Mouse (Mus musculus) spleen, adult 2 months (tissue): Measurements from ENCODE around the gene Tns3. TPM values are rescaled to one million over a fixed set of nuclear protein-coding genes. Genes with fewer than 3 reads are reported as not detected.

Experiments used
- DNase-seq, 2 experiments: peaks; one replicate each; pipeline versions ENCODE4 v3.0.0 to v3.0.0-alpha.2; 2012 to 2021; ENCODE audit warnings: low spot score in 2 of 2, low read depth in 1 of 2
- H3K27ac ChIP-seq: fragments of 200-500 bp; 2 replicates; pipeline ENCODE4 v1.5.1; 2012; ENCODE audit warnings: low read length, inconsistent platforms; ENCODE audit not compliant: insufficient read depth
- H3K27me3 ChIP-seq: fragments of 200-500 bp; 2 replicates; pipeline ENCODE4 v1.6.1; 2012; ENCODE audit warnings: mild to moderate bottlenecking, moderate library complexity, low read length, inconsistent platforms; ENCODE audit not compliant: control insufficient read depth, insufficient read depth
- H3K36me3 ChIP-seq: fragments of 200-500 bp; 2 replicates; pipeline ENCODE4 v1.6.1; 2012; ENCODE audit warnings: mild to moderate bottlenecking, low read length, inconsistent platforms; ENCODE audit not compliant: control insufficient read depth, insufficient read depth
- H3K4me1 ChIP-seq: fragments of 200-500 bp; 2 replicates; pipeline ENCODE4 v1.6.1; 2011; ENCODE audit warnings: inconsistent platforms; ENCODE audit not compliant: control insufficient read depth, insufficient read depth, insufficient read length
- H3K4me3 ChIP-seq: fragments of 200-500 bp; 2 replicates; pipeline ENCODE4 v1.5.1; 2011; ENCODE audit warnings: mild to moderate bottlenecking, inconsistent platforms; ENCODE audit not compliant: insufficient read depth, insufficient read length; ENCODE audit errors: extremely low read depth
- CTCF ChIP-seq: fragments of 200-500 bp; IDR thresholded peaks from 2 replicates; pipeline ENCODE4 v1.5.1; 2011; ENCODE audit warnings: mild to moderate bottlenecking, inconsistent platforms; ENCODE audit not compliant: insufficient read depth, insufficient read length, insufficient replicate concordance; ENCODE audit errors: extremely low read depth
- POLR2A ChIP-seq: fragments of 200-500 bp; IDR thresholded peaks from 2 replicates; pipeline ENCODE4 v1.6.1; 2011; ENCODE audit warnings: low read depth, low read length, inconsistent platforms
- WGBS: fragments of 180-500 bp; shearing (Covaris S2); methylation state at CpG from one replicate; pipeline ENCODE4 v1.1.7; 2018; 5-methylcytosine and 5-hydroxymethylcytosine counted together
- polyA plus RNA-seq: library from polyadenylated mRNA; depleted of rRNA; stranded (reverse); fragments of >200 nt; gene quantifications from 2 replicates; pipeline ENCODE4 v1.2.3, GENCODE M21; 2012

Tns3 gene
- polyA plus RNA-seq, 1 experiment: 39.7 TPM

DNA sequence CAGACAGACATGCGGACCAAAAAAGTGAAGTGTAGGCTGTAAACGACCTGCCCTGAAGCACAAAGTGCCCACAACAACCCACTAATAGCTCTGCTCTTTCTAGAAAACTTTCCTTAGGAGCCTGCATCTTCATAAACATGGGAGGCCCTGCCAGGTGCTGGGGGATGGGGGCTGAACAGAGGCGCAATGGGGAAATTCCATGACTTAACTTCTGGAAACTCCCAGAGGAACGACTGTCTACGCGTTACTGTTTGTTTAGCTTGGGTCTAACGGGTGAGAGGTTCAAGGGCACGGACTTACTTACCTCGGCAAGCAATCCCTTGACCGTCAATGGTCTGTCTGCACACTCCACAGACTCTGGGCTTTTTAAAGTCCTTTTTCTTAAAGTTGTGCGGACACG, 48.9 kb downstream of the Tns3 start:
- TF ChIP-seq CTCF (no peak), POLR2A (no peak)
- Histone ChIP-seq H3K36me3 (peaks cover 2% of the 10 kb centered on the region; the same call in 1 of the 2 replicates), H3K27me3 (no peaks in the 10 kb centered on the region), H3K4me3 (no peak overlapping the region), H3K4me1 (no peaks in the 10 kb centered on the region), H3K27ac (no peak overlapping the region)
- 82% methylated on average over 12 of the region's 12 CpGs for WGBS
- no peak for DNase-seq

DNA sequence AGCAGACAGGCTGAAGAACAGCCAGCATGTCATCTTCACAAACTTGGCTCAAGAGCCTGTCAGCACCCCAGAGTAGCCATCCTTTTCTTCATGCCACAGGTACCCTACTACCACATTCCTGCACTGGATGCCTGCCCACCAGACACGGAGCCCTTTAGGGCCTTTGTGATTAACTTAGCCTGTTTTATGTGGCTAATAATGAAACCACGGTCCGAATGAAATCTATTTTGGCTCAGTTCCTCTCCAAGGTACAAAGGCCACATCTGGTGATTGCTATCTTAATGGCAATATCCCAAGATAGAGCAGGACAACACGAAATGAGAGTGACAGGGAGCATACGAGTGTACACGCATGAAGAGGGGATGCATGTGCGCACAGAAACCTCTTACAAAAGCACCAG, 53.9 kb downstream of the Tns3 start:
- no peaks in the 10 kb centered on the region for H3K4me1 ChIP-seq
- TF ChIP-seq CTCF (no peak), POLR2A (no peak)
- H3K4me3 ChIP-seq: no peak overlapping the region
- WGBS: 70% methylated on average over 7 of the region's 7 CpGs
- no peak for DNase-seq
- H3K36me3 ChIP-seq: peaks cover 2% of the 10 kb centered on the region; the same call in 1 of the 2 replicates
- H3K27ac ChIP-seq: no peak overlapping the region
- H3K27me3 ChIP-seq: no peaks in the 10 kb centered on the region

DNA sequence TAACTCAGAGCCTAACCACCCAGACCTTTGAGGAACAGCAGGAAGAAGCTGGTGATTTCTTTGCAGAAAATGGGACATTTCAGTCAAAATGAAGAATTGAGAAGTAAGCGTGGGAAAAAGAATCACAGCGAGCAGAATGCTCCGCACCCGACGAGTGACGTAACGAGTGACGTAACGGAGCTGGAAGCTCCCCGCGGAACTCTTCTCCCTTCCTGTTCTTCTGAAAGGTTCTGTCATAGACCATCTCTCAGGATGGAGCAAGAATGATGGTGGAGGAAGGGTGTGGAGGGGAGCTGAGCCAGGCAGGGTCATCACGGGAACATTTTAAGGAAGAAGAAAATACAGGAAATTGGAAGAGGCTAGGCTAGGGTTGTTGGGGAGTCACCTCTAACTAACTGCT, 54.5 kb downstream of the Tns3 start:
- 86% methylated on average over 12 of the region's 12 CpGs for WGBS
- Histone ChIP-seq H3K4me1 (0 out of 2 replicates have a peak, but pooled peaks cover under 1% of the 10 kb centered on the region), H3K36me3 (peaks cover 2% of the 10 kb centered on the region; the same call in 1 of the 2 replicates), H3K27ac (peak overlapping the region; percentile 15; the same call in 1 of the 2 replicates), H3K27me3 (no peaks in the 10 kb centered on the region), H3K4me3 (no peak overlapping the region)
- no peak for TF ChIP-seq POLR2A
- TF ChIP-seq CTCF: no peak
- no peak for DNase-seq

- DNase-seq: no peak
- Histone ChIP-seq H3K4me3 (no peak overlapping the region), H3K36me3 (peaks cover 2% of the 10 kb centered on the region; the same call in 1 of the 2 replicates), H3K27me3 (no peaks in the 10 kb centered on the region), H3K27ac (no peak overlapping the region), H3K4me1 (0 out of 2 replicates have a peak, but pooled peaks cover 3% of the 10 kb centered on the region)
- no peak for TF ChIP-seq POLR2A
- no peak for TF ChIP-seq CTCF
- 80% methylated on average over 1 of the region's 1 CpGs for WGBS
Observed at GRCm38 (mm10) chr11:8607123-8607522, 57.2 kb downstream of the Tns3 start.

GRCm38 (mm10) chr11:8604789-8605569, 59.4 kb downstream of the Tns3 start:
- 71% methylated on average over 10 of the region's 10 CpGs for whole genome bisulfite sequencing
- DNase-seq: no peak
- Histone ChIP-seq H3K4me3 (no peak overlapping the region), H3K27me3 (no peaks in the 10 kb centered on the region), H3K36me3 (no peaks in the 10 kb centered on the region), H3K27ac (peak overlapping the region; percentile 28; the same call in 1 of the 2 replicates), H3K4me1 (peaks cover 19% of the 10 kb centered on the region; the same call in 1 of the 2 replicates)
- TF ChIP-seq POLR2A (no peak), CTCF (no peak)

- 80% methylated on average over 1 of the region's 1 CpGs for WGBS
- DNase-seq: no peak
- no peaks in the 10 kb centered on the region for H3K36me3 ChIP-seq
- peaks cover 19% of the 10 kb centered on the region; the same call in 1 of the 2 replicates for H3K4me1 ChIP-seq
- no peak overlapping the region for H3K27ac ChIP-seq
- no peak overlapping the region for H3K4me3 ChIP-seq
- no peaks in the 10 kb centered on the region for H3K27me3 ChIP-seq
- no peak for TF ChIP-seq CTCF
Observed at GRCm38 (mm10) chr11:8602606-8603005, 61.7 kb downstream of the Tns3 start.

DNA sequence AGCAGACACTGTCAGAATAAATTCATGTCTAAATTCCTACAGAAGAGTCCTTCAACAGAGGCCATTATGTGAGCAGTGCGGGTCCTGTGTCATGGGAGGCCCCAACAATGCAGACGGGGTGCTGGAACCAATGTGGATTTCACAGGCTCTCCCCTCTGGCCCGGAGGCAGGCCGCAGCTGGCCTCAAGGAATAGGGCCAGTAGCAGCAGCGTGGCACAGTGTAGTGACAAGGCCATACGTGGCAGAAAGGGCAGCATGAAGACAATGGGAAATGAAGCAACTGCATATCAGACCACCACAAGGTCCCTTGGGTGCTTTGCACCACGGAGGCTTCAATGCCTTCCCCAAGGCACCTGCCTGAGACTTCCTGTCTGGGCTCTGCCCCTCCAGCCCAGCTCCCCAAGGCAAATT, 62.9 kb downstream of the Tns3 start:
- no peaks in the 10 kb centered on the region for H3K36me3 ChIP-seq
- no peak for DNase-seq
- peaks cover 19% of the 10 kb centered on the region; the same call in 1 of the 2 replicates for H3K4me1 ChIP-seq
- H3K27me3 ChIP-seq: no peaks in the 10 kb centered on the region
- no peak for TF ChIP-seq POLR2A
- no peak for TF ChIP-seq CTCF
- WGBS: 33% methylated on average over 7 of the region's 7 CpGs
- H3K4me3 ChIP-seq: no peak overlapping the region
- H3K27ac ChIP-seq: peak overlapping the region; percentile 45; the same call in 1 of the 2 replicates
